Mouse (Mus musculus) skeletal muscle tissue, adult 2 months (tissue): Measurements from ENCODE around the gene Atg9a.
A peak's percentile ranks its signal among the peaks of the same experiment; 100 is the strongest.

ENCODE experiments used
- DNase-seq: peaks from one replicate; pipeline ENCODE4 v3.0.0-alpha.2; 2012; ENCODE audit warnings: low read depth, low spot score

The Atg9a gene

DNA sequence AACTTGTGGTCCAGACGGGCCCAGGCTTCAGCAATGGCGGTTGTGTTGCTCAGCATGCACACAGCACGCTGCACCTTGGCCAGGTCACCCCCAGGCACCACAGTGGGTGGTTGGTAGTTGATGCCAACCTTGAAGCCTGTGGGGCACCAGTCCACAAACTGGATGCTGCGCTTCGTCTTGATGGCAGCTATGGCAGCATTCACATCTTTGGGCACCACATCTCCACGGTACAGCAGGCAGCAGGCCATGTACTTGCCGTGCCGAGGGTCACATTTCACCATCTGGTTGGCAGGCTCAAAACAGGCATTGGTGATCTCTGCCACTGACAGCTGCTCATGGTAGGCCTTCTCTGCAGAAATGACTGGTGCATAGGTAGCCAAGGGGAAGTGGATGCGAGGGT, 23.8 kb upstream of the Atg9a start:
- peak; percentile 75 for DNase-seq

DNA sequence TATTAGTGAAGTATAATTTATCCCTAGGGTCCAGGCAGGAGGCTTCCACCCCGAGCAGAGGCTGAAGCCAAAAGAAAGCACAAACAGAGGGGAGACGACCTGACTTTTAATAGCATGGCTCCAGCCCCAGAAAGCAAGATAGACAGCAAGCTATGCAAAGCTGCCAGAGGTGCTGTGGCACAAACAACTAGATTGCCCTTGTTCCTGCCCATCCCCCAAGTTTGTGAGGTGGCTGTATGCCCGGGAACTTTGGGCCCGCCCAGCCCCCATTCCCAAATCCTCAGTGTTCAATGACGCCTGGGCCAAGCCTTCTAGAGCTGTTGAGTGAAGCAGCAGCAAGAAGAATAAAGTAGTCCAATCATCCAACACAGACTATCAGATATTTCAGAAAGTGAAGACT, 22.9 kb upstream of the Atg9a start:
- no peak for DNase-seq

DNA sequence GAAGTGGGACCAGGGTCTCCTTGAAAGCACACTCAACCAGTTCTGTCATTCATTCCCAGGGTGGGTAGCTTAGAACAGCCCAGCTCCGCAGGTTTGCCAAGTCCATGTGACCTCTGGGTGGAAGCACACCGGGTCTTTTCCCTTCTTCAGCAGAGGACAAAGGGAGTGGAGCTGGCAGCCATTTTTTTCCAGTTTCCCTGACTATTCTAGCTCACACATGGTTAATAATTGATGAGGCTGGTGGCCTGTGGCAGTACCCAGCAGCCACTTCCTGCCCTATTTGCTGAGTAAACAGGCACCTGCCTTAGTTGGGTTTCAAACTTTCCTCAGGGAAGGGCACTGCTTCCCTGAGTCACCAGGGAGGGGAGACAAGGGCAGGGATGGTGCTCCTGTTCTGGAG, 22.4 kb upstream of the Atg9a start:
- DNase-seq, result no peak

DNA sequence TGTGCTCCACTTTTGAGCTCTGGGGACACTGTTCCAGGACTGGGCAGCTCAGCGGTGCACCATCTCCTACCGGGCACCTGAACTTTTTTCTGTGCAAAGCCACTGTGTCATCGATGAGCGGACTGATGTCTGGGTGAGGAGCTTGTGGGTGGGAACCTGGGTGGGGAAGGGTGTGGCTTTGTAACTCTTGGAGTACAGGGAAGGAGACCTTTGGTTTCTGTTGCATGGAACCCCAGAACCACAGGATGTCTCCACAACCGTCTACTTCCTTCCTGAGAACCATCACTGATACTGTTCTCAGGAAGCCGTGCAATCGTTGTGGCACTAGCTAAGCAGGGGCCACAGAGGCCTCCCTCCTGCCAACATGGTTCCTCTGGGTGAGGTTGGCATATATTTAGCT, 21.1 kb upstream of the Atg9a start:
- no peak for DNase-seq

DNA sequence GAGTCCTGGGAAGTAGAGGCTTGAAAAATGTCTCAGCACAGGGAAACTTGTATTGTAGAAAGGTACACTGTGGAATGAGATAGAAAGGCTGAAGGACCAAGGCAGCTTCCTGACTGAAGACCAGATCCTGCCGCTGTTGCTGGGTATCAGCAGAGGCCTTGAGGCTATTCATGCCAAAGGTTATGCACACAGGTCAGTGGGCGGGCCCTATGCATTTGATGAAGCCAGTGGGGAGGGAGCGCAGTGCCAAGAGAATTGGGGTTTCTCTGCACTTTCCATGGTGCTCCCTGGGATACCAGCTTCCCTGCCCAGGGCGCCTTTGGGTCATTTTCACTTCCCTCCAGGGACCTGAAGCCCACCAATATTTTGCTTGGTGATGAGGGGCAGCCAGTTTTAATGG, 20.5 kb upstream of the Atg9a start:
- DNase-seq, result no peak

DNA sequence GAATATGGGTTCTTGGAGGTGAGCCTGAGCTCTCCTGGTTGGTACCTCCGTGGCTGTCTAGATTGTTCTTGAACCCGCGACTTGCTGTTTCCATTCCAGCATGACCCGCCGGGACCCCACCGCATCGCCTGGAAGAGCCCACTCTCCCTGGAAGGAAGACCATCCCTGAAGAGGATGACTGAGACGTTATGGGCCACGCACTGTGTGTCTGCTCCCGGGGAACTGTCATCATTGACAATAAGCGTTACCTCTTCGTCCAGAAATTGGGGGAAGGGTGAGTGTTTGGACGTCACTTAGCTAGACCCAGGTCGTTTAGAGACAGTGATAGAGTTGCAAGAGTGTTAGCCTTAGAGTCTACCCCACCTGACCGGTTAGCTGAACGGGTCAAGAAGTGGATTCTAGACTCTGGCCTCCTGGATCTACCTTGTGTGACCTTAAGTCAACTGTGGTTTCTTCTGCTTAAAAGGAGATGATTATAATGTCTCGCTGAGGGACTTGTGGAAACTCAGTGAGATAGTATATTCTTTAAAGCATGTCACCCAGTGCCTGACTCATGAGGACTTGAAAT, 19.2 kb upstream of the Atg9a start:
- DNase-seq, result no peak

DNA sequence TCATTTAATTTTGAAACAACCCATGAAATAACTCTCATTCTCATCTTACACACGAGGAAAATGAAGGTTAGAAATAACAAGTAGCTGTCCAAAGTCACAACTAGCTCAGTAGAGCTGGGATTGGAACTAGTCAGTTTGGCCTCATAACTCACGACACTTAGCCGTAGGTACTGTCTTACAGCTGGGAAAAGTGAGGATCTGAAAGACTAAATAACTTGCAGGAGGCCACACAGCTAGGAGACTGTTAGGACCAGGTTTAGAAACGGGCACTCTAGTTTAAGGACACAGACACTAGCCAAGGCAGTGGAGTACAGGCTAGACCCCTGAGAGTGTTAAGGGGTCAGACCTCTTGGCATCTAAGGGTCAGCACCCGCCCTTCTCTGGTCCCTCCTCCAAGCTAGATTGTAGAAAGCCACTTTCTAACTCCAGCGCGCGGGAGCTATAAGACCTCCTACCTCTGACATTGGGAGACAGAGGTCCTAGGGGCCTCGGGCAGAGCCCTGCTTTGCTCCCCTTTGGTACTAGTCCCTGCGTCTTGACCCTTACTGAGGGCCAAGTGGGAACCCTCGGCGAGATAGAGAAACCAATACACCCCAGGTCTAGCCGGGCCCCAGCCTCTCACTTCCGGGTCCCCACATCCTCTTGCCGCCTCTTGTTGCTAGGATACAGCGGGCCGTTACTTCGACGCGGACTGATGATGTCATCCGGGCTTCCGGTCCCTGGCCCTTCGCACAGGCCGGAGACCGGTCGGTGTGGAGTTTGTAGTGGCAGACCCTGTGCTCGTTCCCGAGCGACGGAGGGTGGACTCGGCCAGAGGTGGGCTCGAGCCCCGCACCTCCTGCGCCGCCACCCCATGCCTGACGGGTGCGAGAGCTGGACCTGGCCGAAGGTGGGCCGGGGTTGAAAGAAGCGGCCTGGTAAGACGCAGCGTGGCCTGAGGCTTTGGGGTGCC, 18.4 kb upstream of the Atg9a start, which contains the start of the genes Glb1l and Stk16:
Gene Glb1l (minus strand): TSS at position 678 of the 952 bp plus-strand sequence.
Gene Stk16 (plus strand): TSS at position 703 of the 952 bp plus-strand sequence.
- peak; percentile 96 for DNase-seq

DNA sequence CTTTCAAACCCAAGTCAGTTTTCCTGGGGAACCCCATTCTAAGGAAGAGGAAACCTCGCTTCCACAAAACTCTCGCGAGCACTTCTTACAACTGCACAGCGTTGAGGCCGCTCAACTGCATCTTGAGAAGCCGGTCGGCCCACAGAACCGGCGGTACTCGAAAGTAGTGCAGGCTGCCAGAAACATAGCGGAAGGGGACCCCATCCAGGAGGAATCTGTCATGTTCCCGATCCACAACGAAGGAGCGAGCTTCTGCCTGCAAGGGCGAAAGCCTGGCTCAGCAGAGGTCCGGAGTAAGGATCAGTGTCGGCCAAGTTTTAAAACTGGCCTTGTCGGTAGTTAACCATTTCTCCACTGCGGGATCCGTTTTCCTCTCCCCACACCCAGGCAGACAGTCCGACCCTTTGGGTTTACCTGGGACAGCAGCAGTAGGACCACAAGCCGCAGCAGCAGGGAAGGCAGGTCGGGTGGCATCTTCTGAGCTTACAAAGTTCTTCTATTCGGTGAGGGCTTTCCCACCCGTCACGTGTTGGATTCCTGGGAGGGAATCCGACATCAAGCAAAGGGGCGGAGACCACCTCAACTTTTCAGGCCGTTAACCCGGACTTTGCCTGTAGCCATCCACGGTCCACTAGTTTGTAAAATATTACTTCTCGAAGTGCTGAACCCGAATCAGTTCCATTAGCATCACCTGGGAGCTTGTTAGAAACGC, 17.1 kb upstream of the Atg9a start:
- DNase-seq, result no peak

DNA sequence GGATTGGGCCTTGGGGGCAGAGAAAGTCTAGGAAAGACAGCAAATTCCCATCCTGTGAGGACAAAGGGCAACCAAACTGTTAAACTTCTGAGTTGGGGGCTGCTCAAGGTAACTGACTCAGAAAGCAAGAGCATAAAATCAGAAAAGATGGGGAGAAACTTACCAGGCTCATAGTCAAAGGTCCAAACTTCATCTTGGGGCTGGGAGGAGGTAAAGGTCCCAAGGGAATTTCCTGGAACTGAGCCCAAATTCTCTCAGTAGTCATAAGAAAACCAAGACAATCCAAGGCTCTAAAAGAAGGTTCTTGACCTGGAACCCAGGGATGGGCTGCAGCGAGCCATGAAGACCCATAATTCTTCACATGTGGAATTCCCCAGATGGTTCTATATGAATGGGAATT, 9.2 kb upstream of the Atg9a start:
- no peak for DNase-seq

DNA sequence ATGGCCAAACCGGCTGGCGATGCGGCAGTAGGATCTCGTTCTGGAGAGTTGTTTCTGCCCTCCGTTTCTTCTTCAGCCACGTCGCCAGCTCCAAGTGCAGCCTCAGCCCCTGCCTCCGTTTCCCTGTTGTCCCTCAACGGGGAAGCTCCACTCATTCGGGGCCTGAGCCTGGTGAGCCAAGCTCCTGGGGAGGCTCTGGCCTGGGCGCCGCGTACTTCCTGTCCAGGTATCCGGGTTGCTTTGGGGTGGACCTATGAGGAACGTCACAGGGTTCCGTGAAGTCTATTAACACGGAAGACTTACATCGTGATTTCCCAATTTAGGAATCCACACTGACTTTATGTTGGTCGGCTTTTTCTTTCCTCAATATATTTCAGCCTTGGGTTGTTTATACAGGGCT, 456 bp upstream of the Atg9a start:
- no peak for DNase-seq

DNA sequence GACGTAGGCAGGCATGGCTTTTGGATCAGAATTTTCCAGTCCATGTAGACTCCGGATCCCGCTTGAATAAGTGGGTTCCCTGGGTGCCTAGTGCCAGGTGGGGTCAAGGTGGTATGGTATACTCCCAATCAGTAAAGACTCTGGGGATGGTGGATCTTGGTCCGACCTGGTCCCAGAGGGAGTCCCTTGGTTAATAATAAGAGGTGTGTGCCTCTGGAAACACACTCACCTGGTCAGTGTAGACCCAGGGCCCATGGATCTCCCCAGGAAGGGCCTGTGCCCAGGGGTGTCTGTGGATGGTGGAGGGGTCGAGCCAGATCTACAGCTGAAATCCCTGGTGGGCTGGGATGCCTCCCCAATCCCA, 756 bp downstream of the Atg9a start:
- DNase-seq, result no peak

DNA sequence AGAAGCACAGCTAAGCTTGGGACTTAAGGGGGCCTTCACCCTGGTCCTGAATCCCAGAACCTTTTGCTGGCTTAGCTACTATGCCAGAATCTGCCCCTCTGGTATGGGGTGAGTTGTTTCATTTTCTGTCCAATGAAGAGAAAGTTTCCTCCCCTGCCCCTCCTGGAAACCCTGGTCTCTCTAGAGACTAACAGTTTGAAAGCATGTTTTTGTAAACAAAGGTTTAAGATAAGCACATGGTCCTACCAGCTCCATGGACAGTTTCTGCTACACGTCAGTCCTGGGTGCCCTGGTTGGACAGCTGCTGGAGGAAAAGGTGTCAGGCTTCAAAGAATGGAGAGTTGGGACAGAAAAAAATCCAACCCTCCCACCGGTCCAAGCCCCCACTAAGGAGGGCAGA, 1.4 kb downstream of the Atg9a start:
- no peak for DNase-seq

DNA sequence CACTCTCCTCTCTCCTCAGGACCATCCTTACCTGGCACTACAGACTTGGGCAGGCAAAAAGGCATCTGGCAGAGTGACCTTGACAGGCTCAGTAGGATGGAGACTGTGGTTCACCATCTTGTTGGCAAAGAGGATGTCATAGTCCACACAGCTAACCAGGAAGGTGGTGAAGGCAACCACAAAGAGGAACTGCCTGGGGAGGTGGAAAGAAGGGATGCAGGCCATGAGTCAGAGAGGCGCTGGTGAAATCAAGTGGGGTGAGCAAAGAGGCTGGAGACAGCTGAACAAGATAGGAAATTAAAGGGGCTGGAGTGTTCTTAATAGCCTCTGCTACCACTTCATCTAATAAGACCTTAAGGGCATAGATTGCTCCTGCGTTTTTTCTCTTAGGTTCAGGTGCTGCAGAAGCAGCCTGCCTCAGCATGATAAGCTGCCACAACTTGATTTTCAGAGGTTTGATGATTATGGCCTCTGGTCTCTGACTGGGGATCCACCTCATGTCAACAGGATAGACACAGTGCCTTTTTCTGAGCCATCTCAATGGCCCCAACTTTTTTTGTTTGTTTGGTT, 4.0 kb downstream of the Atg9a start:
- no peak for DNase-seq

DNA sequence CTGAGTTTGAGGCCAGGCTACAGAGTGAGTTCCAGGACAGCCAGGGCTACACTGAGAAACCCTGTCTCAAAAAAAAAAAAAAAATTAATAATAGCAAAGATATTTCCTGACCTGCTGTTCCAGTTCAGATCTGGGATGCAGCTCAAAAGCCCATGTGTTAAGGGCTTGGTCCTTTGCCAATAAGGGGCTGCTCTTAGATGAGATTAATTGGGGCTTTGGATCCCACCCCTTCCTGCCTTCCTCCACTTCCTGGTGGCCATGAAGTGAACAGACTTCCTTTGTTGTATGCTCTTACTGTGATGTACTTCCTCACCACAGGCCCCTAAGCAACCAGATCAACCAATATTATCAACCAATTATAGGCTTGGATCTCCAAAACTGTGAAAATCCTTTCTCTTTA, 4.9 kb downstream of the Atg9a start:
- no peak for DNase-seq

DNA sequence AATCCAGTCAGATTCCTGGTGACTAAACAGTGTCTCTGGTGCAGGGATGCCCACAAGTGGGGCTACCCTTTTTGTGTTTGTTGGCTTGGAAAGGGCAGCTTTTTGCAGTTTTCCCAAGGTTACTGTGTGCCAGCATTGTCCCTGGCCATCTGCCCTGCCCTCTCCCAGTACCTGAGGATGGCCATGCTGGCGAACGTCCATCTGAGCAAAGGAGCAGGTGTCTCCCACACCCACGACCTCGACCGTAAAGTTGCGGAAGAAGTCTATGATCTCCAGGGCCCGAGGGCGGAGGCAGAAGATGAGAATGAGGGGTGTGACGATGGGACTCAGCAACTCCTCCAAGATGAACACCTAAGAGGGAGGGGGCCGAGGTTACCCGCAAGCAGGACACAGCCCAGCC, 6.5 kb downstream of the Atg9a start:
- no peak for DNase-seq

DNA sequence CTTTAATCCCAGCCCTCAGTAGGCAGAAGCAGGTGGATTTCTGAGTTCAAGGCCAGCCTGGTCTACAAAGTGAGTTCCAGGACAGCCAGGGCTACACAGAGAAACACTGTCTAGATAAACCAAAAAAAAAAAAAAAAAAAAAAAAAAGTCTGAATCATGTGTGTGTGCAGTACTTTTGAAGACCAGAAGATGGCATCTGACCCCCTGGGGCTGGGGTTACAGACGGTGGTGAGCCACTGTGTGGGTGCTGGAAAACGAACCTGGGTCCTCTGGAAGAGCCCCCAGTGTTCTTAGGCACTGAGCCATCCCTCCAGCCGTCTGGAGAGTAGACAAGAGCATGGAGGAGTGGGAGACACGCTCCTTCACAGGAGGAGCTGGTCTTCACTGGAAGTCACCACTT, 9.8 kb downstream of the Atg9a start:
- DNase-seq, result no peak

DNA sequence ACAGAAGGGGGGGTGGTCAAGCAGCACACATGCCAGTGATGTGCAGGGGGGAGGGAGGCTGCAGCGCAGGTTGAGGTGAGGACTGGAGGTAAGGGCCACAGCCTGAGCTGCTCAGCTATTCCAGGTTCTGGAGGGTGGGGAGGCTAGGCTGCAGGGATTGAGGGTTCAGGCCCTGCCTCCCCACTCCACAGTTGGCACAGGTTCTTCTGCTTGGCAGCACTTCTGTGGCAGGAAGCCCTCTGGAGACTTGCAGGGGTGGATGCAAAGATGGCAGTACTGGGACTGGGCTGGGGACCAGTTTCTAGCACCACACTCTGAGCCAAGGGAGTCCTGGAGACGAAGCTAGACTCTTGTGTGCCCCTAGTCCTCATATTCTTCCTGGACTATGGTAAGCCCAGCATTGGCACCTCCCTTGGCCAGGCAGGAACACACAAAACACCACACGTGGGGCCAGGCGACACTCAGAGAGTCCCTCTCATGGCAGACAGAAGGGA, 10.6 kb downstream of the Atg9a start:
- DNase-seq, result no peak

DNA sequence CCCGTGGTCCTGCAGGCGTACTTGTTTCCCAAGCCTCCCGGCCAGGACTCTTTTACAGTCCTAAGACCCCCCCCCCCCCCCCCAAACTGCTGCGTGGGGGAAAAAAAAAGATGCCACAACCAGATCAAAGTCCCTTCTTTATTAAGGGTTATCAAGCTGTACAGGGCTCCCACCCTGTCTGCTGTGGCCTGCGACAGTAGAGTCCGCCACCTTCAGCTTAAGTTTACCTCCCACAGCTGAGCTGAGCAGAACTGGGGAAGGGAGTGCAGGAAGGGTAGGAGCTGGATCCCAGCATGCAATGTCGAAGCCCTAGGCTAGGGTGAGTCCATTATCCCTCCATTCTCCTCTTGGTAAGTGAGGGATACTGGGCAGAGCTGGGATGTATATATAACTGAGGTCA, 11.3 kb downstream of the Atg9a start:
- DNase-seq, result no peak

DNA sequence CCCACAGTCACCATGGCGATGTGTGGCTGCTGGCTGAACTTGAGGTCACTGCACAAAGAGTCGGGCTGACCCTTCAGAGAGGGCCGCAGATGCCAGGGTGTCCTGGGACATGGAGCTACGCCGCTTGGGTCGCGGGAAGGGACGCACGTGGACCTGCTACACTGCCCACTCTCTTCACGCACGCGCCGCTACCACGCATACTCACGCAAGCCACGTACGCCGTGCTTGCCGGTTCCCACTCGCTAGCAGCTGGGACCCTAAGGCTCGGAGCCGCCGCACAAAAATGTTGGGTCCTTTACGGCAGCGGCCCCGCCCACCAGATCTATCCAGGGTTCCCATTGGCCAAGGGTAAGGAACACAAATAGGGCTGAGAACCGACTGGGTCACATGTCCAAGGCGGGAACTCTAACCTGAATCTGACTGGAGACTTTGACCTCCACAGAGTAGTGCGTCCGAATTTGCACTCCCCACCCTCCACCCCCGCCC, 11.8 kb downstream of the Atg9a start, which contains the start of gene Abcb6:
Gene Abcb6 (minus strand): TSS at position 288 of the 486 bp plus-strand sequence.
- peak; percentile 80 for DNase-seq

DNA sequence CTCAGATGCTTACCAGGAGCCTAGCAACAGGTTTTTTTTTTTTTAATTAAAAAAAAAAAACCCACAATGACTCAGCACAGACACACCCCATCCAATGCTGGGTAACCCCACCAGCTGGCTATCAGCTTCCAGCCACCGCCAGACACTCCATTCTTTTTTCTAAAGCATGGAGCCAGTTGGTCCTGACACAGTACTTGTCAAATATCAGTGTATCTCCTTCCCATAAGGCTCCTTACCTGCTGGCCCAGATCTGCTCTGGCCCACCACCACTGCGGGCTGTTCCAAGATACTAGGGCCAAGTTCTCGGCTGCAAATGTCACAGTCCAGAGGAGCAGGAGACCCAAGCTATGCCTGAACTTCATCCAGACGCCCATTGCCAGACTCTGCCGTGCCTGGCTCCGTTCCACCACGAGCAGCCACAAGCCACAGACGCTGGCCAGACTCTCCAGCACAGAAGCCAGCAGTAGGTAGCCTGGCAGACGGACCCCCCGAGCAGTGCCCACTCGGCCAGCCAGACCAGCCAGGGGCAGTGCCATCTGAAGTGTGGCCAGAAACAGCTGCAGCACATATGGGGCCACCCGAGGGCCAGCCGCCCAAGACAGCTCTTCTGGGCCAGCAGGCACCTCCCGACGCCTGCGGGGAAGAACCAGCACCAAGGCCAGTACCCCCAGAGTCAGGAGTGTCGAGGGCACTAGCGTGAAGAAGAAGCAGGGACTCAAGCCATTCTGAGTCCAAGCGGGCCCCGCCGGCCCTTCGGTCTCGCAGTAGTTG, 12.5 kb downstream of the Atg9a start:
- DNase-seq, result peak; percentile 38
